Mouse (Mus musculus): Measurements from ENCODE around the gene Ttc30a1.
"Not testable (repeated sequence)": the region's sequence is repeated elsewhere in the genome, so short reads cannot be mapped to it uniquely, and the experiment has no call there.

Ttc30a1 gene

DNA sequence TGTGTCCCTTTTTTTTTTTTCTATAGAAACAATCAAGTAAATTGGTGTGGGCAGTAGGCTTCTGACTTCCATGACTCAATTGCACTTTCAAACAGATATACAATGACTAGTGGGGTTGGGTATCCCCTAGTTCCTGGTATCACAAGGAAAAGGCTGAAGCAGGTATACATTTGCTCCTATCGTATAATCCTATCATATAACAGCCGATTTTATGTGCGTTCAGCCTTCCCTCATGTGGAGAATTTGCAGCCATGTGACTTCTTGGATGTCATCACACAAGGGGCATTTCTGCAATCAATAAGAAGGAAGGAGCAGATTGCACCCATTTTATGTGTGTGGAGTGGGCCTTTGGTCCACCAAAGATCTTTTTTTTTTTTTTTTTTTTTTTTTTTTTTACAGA lies 1.3 kb upstream of the Ttc30a1 start:
- no peak for DNase-seq (ENCODE audit: low spot score)

DNA sequence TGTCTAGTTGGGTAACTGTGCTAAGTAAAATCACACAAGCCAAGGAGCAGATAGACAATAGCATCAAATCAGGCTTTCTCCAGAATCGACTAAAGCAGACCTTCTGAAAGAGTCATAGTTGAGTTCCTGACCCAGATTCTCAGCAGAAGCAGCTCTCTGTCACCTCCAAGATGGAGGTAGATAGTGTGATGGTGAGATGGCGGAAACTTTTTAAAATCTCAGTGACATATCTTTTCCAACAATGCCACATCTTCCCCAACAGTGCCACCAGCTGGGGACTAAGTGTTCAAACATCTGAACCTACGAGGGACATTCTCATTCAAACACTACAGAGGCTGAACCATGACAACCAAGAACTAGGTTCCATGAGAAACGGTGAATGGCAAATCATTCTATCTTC lies 859 bp upstream of the Ttc30a1 start:
- no peak for DNase-seq (ENCODE audit: low spot score)

DNA sequence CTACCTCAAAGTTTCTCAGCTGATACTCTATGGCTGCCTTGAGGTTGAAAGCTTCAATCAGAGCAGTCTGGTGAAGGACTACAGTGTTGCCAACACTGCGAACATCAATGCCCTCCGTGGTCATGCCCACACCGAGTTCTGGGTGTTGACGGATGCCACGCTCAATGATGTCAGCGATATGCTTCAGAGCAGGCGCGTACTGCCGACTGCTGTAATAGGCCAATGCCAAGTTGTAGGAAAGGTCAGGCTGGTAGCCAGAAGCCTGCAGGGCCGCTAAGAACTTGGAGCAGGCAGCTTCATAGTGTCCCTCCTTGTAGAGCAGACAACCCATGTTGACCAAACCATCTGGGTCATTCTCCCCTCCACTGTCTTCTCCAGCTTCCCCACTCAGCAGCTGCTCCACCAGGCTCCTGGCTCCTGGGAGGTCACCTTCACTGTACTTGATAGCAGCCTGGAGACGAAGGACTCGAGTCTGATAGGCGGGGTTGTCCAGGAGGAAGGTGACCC lies 781 bp downstream of the Ttc30a1 start:
- not testable (repeated sequence) for DNase-seq (ENCODE audit: low spot score)

DNA sequence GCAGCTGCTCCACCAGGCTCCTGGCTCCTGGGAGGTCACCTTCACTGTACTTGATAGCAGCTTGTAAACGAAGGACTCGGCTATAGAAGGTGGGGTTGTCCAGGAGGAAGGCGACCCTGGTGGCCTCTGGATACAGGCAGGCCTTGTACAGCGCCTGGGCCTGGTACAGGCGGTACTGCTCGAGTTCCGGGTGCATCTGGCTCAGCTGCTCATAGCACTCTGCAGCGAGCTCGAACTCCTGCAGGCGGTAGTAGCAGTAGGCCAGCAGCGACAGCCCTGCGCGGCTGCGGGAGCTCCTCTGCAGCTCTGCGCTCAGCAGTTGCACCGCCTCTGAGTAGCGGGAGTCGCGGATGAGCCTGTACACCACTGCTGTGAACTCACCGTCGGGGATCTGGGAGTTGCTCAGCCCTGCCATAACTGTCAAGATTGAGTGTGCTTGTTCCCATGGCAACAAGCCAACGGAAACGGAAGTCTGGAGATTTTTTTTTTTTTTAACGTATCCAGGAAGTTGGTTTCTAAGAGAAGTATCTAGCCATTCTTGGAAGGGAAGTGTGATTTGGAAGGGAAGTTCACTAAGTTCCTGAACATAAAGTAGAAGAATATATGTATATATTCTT lies 3.9 kb downstream of the Ttc30a1 start, which contains the start of gene Ttc30a2:
Gene Ttc30a2, minus strand, starts transcription at position 419 of the 617 bp plus-strand sequence.
- DNase-seq (ENCODE audit: low spot score): not testable (repeated sequence)

DNA sequence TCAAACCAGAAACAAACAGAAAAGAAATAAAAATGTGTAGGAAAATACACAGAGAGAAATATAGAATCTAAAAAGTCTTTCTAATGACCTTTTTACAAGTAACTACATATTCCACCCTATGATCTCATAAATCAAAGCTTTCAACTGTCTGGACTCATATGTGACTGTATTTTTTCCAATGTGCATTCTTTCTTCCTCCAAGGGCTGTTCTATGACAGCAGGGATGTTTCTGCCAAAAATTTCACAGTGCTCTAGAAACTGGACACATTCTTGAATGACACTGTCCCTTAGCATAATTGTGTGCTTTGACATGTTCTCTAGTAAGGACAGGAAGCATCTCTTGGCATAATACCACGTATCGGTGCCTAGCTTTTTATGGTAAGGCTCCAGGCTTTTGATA lies 5.7 kb downstream of the Ttc30a1 start:
- not testable (repeated sequence) for DNase-seq (ENCODE audit: low spot score)

DNA sequence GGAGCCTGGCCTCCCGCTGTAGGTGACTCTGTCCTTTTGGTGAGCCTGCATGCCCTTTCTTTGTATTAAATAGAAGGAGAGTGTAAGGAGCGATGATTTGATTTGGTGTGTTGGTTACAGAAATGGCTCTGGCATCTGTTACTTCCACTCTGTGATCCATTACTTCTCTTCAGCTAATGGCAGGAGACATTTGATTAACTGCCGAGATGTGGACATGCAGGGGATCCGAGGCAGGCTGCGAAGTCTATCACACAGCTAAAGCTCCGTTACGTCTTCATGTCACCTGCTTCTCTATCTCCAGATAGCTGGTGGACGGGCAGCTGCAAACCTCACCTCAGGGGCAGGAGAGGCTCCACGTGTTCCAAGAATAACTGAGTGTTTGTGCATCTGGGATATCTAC lies 7.6 kb downstream of the Ttc30a1 start:
- peak; percentile 79 for DNase-seq (ENCODE audit: low spot score)

DNA sequence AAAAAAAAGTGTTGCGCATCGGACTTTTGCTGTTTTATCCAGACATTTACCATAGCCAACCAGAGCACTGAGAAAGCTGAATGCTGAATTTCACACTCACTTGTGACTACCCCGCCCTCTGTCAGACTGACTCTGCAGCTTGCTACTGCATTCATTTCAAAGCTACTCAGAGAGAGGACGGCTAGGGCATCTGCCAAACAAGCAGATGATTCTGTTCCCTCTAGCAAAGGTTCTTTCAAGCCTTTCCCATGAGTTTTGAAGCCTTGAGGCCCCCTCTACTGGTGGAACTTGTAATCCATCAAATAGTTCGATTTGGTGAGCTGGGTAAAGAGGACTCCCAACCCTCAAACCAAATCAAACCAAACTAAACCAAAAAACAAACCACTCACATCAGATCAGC lies 16.8 kb downstream of the Ttc30a1 start:
- DNase-seq (ENCODE audit: low spot score): peak; percentile 89

DNA sequence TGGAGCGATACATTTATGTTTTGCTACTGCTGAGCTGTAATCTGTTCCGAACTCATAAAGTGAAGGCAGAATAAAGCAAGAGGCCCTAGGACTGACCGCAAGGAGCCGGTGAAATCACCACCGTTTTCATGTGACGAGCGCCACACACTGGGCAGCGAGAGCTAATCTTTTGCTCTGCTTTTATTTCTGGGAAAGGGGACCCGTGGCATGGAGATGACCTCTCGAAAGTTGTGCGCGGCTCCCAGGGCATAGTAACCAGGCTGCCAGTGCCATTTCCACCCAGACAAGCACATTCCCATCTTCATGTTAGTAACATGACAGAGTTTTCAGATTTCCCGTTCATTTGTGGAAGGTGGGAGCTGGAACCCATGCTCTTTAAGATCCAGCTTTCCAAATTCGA lies 17.3 kb downstream of the Ttc30a1 start:
- peak; percentile 86 for DNase-seq (ENCODE audit: low spot score)

DNA sequence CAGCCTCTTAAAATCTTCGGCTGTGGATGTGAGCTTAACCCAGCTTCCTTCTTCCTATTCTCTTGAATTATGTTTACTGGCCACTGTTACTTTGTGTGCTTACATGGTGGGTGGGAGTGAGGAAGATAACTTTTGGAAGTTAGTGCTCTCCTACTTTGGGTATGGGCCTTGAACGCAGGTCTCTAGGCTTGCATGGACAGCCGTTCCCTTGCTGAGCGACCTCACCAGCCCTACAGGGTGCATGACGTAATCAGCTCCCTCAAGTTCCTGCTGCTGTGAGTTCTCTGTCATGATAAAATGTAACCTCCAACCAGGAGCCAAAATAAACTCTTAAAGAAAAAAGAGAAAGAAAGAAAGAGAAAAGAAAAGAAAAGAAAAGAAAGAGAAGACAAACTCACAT lies 17.7 kb downstream of the Ttc30a1 start:
- peak; percentile 26 for DNase-seq (ENCODE audit: low spot score)

DNA sequence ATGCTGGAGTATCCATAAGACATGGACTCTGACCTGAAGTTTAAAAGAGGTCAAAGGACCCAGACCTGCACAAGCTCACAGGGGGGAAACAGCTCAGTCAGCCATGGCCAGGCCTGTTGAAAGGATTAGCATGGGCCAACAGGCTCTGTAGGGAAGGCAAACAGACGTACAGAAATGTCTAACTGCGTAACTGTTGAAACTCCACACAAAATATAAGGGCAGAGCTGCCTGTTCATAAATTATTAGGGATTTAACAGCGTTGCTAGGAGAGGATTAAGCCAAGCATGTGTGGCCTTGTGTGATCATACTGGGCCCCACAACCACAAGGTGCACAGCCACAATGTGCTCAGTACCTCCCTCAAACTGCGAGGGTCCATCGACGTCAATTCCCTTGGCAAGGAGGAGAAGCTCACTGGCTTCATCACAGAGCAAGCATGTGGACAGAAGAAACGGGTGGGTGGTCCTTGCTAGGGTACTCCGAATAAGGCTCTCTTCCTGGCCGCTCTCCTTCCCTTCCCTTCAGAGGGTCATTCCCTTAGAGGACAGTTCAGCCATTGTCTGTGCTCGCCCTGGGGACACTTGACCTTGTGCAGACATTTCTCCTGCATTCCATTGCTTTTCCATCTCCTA lies 18.4 kb downstream of the Ttc30a1 start:
- no peak for DNase-seq (ENCODE audit: low spot score)

DNA sequence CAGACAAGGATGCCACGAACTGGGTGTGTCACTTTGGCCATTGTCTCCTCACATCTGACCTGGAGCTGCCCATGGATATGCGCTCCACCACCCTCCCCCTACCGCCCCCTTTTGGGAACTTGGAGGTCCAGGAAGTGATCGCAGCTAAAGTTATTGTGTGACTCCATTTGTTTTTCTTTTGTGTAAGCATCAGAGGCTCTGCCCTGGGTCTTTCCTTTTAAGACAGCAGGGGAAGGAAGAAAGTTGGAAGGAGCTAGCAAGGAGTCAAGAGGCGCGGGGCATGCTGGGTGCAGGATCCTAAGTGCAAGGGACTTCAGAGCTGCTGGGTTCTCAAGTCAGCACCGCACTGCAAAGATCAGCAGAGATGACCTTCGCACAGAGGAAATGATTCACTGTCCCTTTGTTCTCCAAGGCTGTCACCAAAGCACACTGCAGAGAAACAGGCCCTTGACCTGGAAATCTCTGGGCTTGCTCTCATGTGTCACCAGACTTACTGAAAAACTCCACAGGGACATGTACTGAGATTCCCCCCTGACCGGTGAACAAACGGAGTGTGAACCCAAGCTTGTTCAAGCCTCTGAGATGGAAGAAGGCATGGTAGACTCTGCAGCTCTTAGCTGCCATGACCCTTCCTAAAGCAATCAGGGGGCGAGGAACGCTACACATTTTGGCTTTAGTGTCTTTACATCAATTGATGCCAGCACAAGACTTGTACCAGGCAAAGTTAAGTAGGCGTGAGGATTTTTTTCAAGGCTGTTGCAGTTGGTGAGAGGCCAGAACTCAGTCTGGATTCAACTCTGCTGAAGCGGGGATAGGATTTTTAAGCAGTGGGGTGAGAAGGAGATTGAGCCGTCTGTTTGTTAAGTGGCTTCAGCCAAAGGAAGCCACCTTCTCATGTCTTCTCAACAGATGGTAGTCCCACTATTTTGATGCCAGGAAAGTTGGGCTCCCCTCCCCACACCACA lies 21.1 kb downstream of the Ttc30a1 start:
- DNase-seq (ENCODE audit: low spot score): no peak

DNA sequence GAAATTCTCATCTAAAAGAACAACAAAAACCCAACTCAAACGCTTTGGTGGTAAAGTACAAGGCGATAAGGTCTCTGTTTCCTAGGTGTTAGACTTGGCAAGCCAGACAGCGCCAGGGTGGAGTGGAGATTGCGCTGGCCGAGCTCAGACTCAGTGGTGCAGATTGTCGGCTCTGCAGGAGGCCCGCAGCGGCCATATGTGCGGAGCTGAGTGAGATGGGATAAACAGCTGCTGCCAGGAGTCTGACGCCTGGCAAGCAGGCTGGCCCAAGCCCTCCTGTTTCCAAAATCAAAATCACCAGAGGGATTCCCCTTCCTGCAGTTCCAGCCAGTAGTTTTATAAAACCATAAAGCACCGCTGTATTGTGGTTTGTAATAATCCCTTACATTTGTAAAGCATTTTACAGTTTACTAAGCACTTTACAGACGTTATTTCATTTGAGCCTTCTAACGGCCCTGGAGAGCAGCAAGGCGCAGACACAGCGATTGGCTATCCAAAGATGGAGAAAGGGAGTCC lies 21.9 kb downstream of the Ttc30a1 start:
- DNase-seq (ENCODE audit: low spot score): no peak

DNA sequence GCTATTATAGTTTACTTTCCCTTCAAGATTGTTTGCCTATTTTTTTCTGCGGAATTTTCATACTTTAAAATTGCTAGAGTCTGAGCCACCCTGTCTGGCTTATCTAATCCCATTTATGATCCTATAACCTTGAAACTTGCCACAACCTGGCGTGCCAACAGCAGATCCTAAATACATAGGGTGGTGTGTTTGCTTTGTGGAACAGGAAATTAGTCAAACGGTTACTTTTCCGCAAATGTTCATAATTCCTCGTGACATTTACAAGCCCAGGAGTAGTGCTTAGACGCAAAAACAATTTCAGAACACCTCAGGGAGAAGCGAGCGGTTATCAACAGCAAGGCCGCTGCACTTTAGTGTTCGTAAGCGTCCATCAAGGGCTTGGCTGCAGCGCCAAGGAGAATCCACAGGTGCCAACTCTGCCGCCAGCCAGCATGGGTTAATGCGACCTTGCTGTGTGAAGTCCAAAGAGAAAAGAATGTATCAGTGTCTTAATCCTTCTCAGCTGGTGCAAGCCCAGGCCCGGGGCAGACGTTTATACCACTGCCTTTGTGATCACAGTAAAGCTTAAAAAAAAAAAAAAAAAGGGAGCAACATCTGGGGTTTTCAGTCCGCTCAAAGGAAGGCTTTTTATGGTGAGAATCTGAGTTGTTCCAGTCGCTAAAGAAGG lies 22.5 kb downstream of the Ttc30a1 start:
- no peak for DNase-seq (ENCODE audit: low spot score)

DNA sequence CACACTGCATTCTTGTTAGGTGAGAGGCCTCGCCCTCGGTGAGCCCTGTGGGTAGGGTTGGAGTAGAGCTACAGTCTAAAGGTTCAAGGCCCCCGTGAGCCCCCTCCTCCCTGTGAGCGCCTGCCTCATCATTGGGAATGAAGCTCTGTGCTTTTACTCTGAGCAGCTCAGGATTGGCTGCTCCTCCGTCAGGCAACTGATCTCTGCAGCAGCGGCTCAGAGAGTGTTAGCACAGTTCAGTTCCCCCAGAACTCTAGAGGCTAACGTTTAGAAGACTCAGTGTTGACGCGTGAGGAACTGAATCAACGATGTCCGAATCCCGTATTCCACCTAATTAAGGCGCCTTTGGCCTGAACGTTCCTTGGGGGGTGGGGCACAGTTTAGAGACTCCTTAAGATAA lies 26.1 kb downstream of the Ttc30a1 start:
- no peak for DNase-seq (ENCODE audit: low spot score)

DNA sequence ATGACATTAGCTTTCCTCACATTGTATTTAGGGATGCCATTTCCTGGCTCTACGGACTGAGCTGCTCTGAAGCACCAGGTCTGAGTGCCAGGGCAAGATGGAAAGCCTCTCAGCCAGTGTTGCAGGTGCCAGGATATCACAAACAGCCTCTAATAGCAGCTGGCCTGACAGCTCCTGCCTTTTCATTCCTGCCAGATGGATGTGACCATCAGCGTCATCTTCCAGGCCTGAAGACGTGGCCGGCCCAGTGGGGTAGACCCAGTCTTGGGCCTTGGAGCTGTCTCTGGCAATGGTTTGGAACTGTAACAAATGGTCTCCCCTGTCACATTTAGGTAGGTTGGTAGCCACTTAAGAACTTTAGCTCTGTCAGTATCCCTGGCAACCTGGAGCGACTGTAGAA lies 28.4 kb downstream of the Ttc30a1 start:
- no peak for DNase-seq (ENCODE audit: low spot score)

DNA sequence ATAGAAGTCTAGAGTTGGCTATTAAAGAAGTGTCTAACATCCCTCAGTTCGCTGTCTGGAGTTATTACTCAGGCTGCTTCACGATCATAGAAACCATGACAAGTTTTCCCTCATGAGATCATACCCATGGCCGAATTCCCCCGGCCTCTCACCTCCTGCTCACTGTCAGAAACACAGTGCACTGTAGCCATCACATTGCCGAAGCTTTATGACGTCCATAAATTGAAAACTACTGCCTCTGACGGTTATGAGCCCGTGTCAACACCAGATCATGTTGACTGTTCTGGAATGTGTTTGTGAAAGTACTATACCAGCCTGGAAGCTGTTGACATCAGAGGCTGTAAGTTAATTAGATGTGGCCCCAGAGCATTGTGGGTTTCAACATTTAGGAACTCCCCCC lies 31.1 kb downstream of the Ttc30a1 start:
- DNase-seq (ENCODE audit: low spot score): no peak

DNA sequence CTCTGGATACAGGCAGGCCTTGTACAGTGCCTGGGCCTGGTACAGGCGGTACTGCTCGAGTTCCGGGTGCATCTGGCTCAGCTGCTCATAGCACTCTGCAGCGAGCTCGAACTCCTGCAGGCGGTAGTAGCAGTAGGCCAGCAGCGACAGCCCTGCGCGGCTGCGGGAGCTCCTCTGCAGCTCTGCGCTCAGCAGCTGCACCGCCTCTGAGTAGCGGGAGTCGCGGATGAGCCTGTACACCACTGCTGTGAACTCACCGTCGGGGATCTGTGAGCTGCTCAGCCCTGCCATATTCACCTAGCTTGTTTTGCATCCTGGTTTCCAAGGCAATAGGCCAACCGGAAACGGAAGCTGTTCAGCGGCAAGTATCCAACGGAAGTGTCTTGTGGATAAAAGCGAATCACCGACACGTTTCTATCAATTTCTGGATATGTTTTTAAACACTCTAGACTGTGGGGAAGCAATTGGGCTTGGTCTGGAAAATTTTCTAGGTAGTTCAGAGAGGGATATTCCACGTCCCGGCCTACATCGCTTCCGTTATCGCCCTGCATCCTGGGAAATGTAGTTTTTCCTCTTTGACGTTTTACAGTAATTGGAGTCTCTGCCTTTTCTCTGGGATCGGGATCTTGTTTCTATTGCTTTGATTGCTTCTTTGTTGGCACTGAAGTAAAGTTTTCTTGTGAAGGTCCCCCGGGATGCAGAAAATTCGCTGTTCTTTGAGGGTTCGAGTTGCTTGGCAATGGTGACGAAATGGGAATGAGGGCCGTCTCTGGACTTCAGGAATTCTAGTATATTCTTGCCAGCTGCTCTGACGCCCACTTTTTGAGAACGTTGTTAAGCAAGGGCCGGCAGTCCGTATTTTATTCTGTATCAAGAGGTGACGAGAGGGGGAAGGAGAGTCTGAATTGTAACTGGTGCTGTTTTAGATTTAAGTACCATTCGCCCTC lies 43.4 kb downstream of the Ttc30a1 start, which contains the start of gene Ttc30b:
Gene Ttc30b, minus strand, starts transcription at position 469 of the 947 bp plus-strand sequence.
- peak; percentile 89 for DNase-seq (ENCODE audit: low spot score)

DNA sequence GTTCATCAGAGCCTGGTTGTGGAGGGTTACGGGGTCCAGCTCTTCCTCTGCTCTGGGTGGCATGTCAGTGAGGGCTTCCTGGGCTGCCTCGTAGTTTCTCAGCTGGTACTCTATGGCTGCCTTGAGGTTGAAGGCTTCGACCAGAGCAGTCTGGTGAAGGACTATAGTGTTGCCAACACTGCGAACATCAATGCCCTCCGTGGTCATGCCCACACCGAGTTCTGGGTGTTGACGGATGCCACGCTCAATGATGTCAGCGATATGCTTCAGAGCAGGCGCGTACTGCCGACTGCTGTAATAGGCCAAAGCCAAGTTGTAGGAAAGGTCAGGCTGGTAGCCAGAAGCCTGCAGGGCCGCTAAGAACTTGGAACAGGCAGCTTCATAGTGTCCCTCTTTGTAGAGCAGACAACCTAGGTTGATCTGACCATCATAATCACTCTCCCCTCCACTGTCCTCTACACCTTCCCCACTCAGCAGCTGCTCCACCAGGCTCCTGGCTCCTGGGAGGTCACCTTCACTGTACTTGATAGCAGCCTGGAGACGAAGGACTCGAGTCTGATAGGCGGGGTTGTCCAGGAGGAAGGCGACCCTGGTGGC lies 44.1 kb downstream of the Ttc30a1 start:
- DNase-seq (ENCODE audit: low spot score): peak; percentile 28

DNA sequence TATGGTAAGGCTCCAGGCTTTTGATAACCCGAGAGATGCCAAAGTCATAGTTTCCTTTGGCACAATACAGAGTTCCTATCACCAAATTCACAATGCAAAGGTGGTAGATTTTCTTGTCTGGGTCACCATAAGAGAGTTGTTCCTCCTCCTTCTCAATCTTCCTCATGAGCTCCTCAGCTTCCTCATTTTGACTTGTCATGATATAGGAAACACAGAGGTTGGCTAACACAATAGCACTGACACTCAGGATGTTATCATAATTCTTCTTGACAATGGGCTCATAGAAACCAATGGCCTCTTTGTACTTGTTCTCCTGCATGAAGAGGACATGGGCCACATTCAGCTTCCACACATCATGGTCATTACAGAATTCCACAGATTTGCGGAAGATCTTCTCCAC lies 45.1 kb downstream of the Ttc30a1 start:
- DNase-seq (ENCODE audit: low spot score): not testable (repeated sequence)

DNA sequence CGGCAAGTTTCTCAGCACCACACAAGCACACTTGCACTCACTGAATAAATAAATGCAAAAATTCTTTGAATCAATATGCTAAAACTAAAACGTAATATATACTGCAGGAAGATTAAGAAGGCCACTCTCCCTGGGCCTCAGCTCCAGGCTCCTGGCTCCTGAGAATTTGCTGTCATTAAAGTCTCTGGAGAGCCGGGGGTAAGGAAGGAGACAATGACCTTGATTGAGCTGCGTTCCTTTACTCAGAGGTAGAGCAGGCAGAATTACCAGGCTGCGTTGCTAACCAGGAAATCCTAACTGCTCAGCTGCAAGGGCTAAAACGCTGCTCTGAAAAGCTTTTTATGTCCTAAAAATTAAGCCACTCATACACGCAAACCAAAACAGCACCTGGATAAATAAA lies 48.2 kb downstream of the Ttc30a1 start:
- peak; percentile 18 for DNase-seq (ENCODE audit: low spot score)
